Mouse (Mus musculus) bone marrow macrophage, adult 2 months (primary cell): Measurements from ENCODE around the gene She.

Experiments used
- CTCF ChIP-seq: IDR thresholded peaks from 2 replicates; pipeline ENCODE4 v1.5.1; 2012; ENCODE audit warnings: low read depth, mild to moderate bottlenecking, low read length, moderate library complexity
- POLR2A ChIP-seq: IDR thresholded peaks from 2 replicates; pipeline ENCODE4 v1.6.1; 2012; ENCODE audit warnings: mild to moderate bottlenecking, low read depth, low read length, borderline replicate concordance

DNA sequence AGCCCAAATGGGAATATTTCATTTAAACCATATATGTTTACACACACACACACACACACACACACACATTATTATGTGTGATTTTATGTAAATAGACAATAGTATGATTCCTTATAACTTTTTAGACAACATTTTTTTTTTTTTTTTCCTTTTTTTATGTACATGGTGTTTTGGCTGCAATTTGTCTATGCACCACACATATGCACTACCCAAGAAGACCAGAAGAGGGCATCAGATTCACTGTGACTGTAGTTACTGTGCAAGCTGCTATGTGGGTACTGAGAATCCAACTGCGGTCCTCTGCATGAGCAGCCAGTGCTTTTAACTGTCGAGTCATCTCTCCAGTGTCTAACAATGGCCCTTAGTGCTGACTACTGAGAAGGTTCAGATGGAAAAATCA lies 24.4 kb upstream of the She start:
- peak; percentile 26; the same call in 1 of the 2 replicates for TF ChIP-seq CTCF
- TF ChIP-seq POLR2A = no peak
